Mouse (Mus musculus) G1E (cell line): Measurements from ENCODE around the gene Emb. TPM values are rescaled to one million over a fixed set of nuclear protein-coding genes. Genes with fewer than 3 reads are reported as not detected.

Source experiments
- ATAC-seq: 2 replicates; pipeline ENCODE4 v1.8.0; 2016; ENCODE audit warnings: mild to moderate bottlenecking; ENCODE audit not compliant: insufficient number of reproducible peaks, poor library complexity, low FRiP score, severe bottlenecking; ENCODE audit errors: extremely low read depth
- DNase-seq: peaks from one replicate; pipeline ENCODE4 v3.0.0; 2012; ENCODE audit warnings: low spot score
- H3K27me3 ChIP-seq: 2 replicates; pipeline ENCODE4 v1.6.1; 2012; ENCODE audit warnings: mild to moderate bottlenecking, low read length, inconsistent platforms; ENCODE audit not compliant: insufficient read depth
- H3K36me3 ChIP-seq: replicated peaks from 2 replicates; pipeline ENCODE3; 2012; ENCODE audit warnings: mild to moderate bottlenecking, inconsistent platforms
- H3K4me1 ChIP-seq: 2 replicates; pipeline ENCODE4 v1.6.1; 2012; ENCODE audit warnings: low read depth, low read length, inconsistent platforms, mixed read lengths; ENCODE audit not compliant: insufficient read depth
- H3K4me3 ChIP-seq: 2 replicates; pipeline ENCODE4 v1.5.1; 2012; ENCODE audit warnings: low read depth, mild to moderate bottlenecking, inconsistent platforms, low read length, moderate library complexity, mixed read lengths
- H3K9me3 ChIP-seq: replicated peaks from 2 replicates; pipeline ENCODE4 v1.6.1; 2012; ENCODE audit warnings: inconsistent platforms
- CTCF ChIP-seq: IDR thresholded peaks from 2 replicates; pipeline ENCODE4 v1.5.1; 2012; ENCODE audit warnings: low read depth, low read length, inconsistent platforms, mixed read lengths
- GATA1 ChIP-seq: IDR thresholded peaks from 2 replicates; pipeline ENCODE4 v1.6.1; 2012; ENCODE audit warnings: borderline replicate concordance, low read length, inconsistent platforms, mixed read lengths
- GATA2 ChIP-seq: IDR thresholded peaks from 2 replicates; pipeline ENCODE4 v1.6.1; 2012; ENCODE audit warnings: low read depth, low read length, inconsistent platforms, borderline replicate concordance
- POLR2AphosphoS5 ChIP-seq: IDR thresholded peaks from 2 replicates; pipeline ENCODE4 v1.6.1; 2012; ENCODE audit warnings: low read depth, low read length, inconsistent platforms; ENCODE audit not compliant: insufficient replicate concordance
- TAL1 ChIP-seq: conservative IDR thresholded peaks from 2 replicates; pipeline ENCODE4 v1.6.1; 2012; ENCODE audit warnings: low read depth, low read length, inconsistent platforms, mixed read lengths
- polyA plus RNA-seq: library from polyadenylated mRNA; stranded (reverse); fragments of >175 nt; gene quantifications from 2 replicates; pipeline ENCODE4 v1.2.3, GENCODE M21; 2012
- total RNA-seq, 2 experiments: library from RNA; stranded (forward) in 1 of 2; stranded (reverse) in 1 of 2; fragments of 200-1000 nt in 1 of 2; fragments of >200 nt in 1 of 2; fragmentation: Nextera tagmentation in 1 of 2; gene quantifications; 2 replicates each; pipeline ENCODE4 v1.2.3; 2014 to 2017

The Emb gene
- total and polyA plus RNA-seq, 3 experiments = 0.04 to 0.27 TPM; not detected in 1

DNA sequence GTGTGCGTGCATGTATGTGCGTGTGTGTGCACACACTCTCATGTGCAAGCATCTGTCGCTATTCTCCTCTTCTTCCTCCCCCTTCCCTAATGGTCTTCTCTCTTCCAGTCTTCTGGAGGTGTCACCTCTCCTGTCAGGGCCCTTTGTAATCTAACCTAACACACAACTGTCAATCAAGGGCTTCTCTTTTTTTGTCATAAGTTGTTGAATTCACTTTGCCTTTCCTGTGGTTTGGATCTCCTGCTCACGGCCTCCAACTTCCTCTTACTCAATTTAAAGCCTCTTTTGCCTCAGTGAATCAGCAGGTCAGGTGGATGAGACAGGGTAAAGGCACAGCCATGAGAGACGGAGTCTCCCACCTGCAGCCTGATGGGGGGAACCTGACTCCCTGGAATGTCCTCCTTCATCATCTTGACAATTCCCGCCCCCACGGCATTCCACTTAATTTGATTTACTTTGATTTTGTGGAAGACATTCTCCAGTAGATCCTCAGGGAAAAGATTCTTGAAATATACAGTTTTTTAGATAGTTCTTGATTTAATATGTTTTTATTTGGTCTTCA is 14.8 kb upstream of the Emb start:
- H3K36me3 ChIP-seq = no peaks in the 10 kb centered on the region
- ATAC-seq (no peak), DNase-seq (no peak)
- no peak overlapping the region for H3K4me3 ChIP-seq
- H3K4me1 ChIP-seq = no peaks in the 10 kb centered on the region
- H3K9me3 ChIP-seq = peaks cover 22% of the 10 kb centered on the region
- no peaks in the 10 kb centered on the region for H3K27me3 ChIP-seq
- no peak for TF ChIP-seq GATA2
- TF ChIP-seq GATA1 = no peak
- TF ChIP-seq POLR2AphosphoS5 = no peak
- no peak for TF ChIP-seq CTCF
- TF ChIP-seq TAL1 = no peak

DNA sequence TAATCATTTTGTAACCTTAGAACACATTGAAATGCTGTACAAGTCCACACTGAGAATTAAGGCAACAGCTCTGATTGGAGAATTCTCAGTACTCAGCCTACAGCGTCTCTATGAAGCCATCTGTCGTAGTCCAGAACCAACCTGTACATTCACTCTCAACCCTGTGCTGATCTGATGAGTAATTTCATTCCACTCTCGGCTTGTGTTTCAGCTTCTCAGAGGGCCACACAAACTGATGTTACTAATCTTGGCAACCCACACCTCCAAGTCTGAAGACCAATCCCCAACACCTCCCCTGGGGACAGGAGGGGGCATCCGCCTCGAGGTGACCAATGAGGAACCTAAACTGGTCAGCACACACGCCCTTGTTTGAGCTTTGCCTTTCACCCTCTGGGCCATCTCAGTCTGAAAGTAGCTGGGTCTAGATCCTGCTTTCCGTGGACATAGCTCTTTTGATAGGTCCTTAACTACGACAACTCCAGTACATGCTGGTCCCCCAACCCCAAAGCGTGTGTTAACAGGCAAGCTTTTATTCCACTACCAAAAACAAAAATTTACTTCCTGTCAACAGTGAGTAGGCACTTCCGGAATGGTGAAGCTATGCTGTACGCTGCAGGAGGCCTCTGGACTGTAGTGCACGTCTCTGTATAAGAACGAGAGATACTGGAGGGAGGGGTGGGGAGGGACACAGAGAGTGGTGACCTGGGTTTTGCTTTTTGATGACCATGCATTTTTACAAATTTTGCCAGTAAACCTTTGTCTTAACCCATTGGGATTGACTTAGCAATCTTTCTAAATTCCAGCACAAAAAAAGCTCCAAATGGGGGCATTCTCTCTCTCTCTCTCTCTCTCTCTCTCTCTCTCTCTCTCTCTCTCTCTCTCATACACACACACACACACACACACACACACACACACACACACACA is 12.5 kb upstream of the Emb start:
- no peaks in the 10 kb centered on the region for H3K4me1 ChIP-seq
- no peak for ATAC-seq
- DNase-seq = no peak
- H3K9me3 ChIP-seq = peaks cover 20% of the 10 kb centered on the region
- H3K4me3 ChIP-seq = no peak overlapping the region
- H3K36me3 ChIP-seq = no peaks in the 10 kb centered on the region
- no peaks in the 10 kb centered on the region for H3K27me3 ChIP-seq
- TF ChIP-seq GATA2 (no peak), TAL1 (no peak), POLR2AphosphoS5 (no peak), CTCF (no peak), GATA1 (no peak)

DNA sequence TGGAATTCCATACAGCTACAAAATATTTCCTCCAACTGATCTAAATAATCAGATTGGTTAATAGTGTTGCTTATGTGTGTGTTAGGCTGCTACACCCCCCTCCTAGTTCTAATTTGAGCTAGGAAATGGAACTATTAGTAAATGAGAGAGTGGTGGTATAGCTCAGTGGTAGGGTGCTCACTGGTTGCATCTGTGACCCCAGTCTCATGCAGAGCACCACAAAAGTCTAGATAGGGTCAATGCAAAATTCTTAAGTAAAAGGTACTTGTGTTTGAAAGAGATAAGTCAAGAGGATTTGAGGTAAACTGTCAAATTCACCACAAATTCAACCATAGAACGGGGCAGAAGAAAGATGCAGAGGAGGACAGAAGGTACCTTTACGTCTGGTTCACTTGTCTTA is 10.7 kb upstream of the Emb start:
- DNase-seq = no peak
- no peaks in the 10 kb centered on the region for H3K4me1 ChIP-seq
- H3K27me3 ChIP-seq = no peaks in the 10 kb centered on the region
- peaks cover 18% of the 10 kb centered on the region for H3K9me3 ChIP-seq
- TF ChIP-seq TAL1 = no peak
- TF ChIP-seq POLR2AphosphoS5 = no peak
- TF ChIP-seq GATA1 = no peak
- TF ChIP-seq GATA2 = no peak
- no peak for TF ChIP-seq CTCF
- no peak overlapping the region for H3K4me3 ChIP-seq
- H3K36me3 ChIP-seq = no peaks in the 10 kb centered on the region
- no peak for ATAC-seq

DNA sequence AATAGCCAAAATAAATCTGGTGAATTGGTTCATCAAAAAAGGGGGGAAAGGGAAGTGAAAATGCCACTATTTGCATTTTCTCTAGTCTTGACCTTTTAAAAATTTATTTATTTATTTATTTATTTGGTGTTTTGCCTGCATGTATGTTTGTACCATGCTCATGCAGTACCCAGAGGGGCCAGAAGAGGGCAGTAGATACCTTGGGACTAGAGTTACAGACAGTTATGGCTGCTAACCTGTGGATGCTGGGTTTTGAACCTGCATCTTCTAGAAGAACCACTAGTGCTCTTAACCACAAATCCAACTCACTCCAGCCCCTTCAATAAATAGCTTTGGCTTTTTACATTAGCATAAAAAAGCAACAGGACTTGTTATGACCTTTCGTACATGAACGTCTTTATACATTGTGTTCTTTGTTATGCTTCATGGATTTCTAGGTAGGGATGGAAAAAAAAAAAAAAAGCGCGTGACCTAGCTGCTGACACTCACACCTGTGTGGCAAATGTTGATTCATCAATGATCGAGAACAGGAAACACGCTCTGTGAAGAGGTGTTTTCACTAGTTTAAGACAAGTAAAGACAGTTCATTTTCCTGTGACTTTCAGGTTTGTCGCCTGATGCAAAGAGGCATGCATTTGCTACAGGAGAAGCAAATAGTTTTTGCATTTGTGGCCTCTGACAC is 9.8 kb upstream of the Emb start:
- Histone ChIP-seq H3K4me3 (no peak overlapping the region), H3K36me3 (no peaks in the 10 kb centered on the region), H3K9me3 (peaks cover 19% of the 10 kb centered on the region), H3K4me1 (no peaks in the 10 kb centered on the region), H3K27me3 (no peaks in the 10 kb centered on the region)
- no peak for DNase-seq
- TF ChIP-seq CTCF = 0 out of 2 replicates have a peak, but pooled peaks have one; percentile 15
- TF ChIP-seq GATA2 = no peak
- ATAC-seq = no peak

DNA sequence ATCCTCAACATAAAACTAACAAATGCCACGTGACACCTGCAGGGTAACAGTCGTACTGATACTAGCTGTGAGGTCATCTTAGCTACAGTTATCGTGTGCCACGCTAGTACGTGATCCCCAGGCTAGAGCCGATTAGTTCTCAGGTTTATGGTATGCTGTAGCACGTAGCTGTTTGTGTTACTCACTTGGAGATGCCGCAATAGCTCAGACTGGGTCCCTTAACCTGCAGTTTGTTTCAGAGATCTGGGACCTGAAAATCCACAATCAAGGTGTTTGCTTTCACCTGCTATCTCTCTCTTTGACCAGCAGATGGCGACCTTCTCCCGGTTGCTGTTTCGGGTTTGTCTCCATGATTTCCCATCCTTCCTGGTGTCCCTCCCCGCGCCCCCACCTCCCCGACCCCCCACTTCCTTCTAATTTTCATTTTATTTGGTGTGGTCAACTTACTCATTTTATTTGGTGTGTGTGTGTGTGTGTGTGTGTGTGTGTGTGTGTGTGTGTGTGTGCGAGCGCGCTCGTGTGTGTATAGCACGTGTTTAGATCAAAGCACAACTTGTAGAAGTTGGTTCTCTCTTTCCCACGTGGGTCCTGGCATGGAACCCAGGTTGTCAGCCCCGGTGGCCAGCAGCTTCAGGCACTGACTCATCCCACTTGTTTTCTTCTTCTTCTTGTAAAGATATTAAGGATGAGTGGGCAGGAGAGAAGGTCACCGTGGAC is 5.4 kb upstream of the Emb start:
- no peaks in the 10 kb centered on the region for H3K36me3 ChIP-seq
- ATAC-seq (no peak), DNase-seq (no peak)
- no peak overlapping the region for H3K4me3 ChIP-seq
- H3K4me1 ChIP-seq = no peaks in the 10 kb centered on the region
- peaks cover 37% of the 10 kb centered on the region for H3K9me3 ChIP-seq
- H3K27me3 ChIP-seq = no peaks in the 10 kb centered on the region
- no peak for TF ChIP-seq GATA2

DNA sequence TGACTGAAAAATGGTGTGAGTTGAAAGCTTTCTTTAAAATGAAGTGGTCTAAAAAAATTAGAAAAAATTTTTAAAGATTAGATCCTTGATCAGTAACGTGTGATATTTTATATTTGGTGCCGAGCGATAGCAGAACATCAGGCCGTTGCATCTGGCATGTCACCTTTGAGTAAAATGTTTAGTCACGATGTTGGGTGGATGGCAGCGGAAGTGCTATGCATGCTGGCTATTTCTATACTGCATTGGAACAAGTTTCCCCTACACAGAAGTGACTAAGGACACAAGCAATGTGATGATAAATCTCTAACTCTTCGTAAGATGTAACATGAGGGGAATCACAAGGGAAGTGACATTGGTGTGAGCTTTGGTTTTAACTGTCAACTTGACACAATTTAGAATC is 3.7 kb upstream of the Emb start:
- Histone ChIP-seq H3K36me3 (no peaks in the 10 kb centered on the region), H3K4me3 (no peak overlapping the region), H3K4me1 (no peaks in the 10 kb centered on the region), H3K27me3 (no peaks in the 10 kb centered on the region), H3K9me3 (peaks cover 47% of the 10 kb centered on the region)
- DNase-seq (no peak), ATAC-seq (no peak)
- TF ChIP-seq GATA2 = no peak
- TF ChIP-seq CTCF = no peak
- TF ChIP-seq POLR2AphosphoS5 = no peak
